Mouse (Mus musculus) limb, embryonic 11.5 days (tissue): ENCODE measurements around the gene Cebpa. TPM values are rescaled to one million over a fixed set of nuclear protein-coding genes. Genes with fewer than 3 reads are reported as not detected.

Experiments used
- ATAC-seq: fragments of 200-750 bp; cut with Nextera tagmentation; 2 replicates; pipeline ENCODE4 v1.8.0; 2017; ENCODE audit warnings: low read depth; ENCODE audit not compliant: insufficient number of reproducible peaks, low FRiP score, low TSS enrichment
- DNase-seq: peaks from one replicate; pipeline ENCODE4 v3.0.0-alpha.2; 2015; ENCODE audit warnings: low spot score
- H3K27ac ChIP-seq: fragments of 300-500 bp; sonication (generic); replicated peaks from 2 replicates; pipeline ENCODE4 v1.5.1; 2014; ENCODE audit warnings: low read depth, mild to moderate bottlenecking, low read length
- H3K27me3 ChIP-seq: fragments of 300-500 bp; sonication (generic); 2 replicates; pipeline ENCODE4 v1.6.1; 2014; ENCODE audit warnings: mild to moderate bottlenecking, low read length, mixed read lengths; ENCODE audit not compliant: control insufficient read depth, insufficient read depth
- H3K36me3 ChIP-seq: fragments of 300-500 bp; sonication (generic); 2 replicates; pipeline ENCODE4 v1.6.1; 2014; ENCODE audit warnings: mild to moderate bottlenecking, low read length, moderate library complexity, mixed read lengths; ENCODE audit not compliant: control insufficient read depth, insufficient read depth
- H3K4me1 ChIP-seq: fragments of 300-500 bp; sonication (generic); 2 replicates; pipeline ENCODE4 v1.6.1; 2014; ENCODE audit warnings: low read length, mixed read lengths; ENCODE audit not compliant: control insufficient read depth, insufficient read depth
- H3K4me2 ChIP-seq: fragments of 300-500 bp; sonication (generic); 2 replicates; pipeline ENCODE4 v1.6.1; 2014; ENCODE audit warnings: low read depth, mild to moderate bottlenecking, moderate library complexity; ENCODE audit not compliant: severe bottlenecking
- H3K4me3 ChIP-seq: fragments of 300-500 bp; sonication (generic); 2 replicates; pipeline ENCODE4 v1.5.1; 2014; ENCODE audit warnings: low read depth, low read length
- H3K9ac ChIP-seq: fragments of 300-500 bp; sonication (generic); 2 replicates; pipeline ENCODE4 v1.6.1; 2014; ENCODE audit warnings: mild to moderate bottlenecking, low read length
- H3K9me3 ChIP-seq: fragments of 300-500 bp; sonication (generic); 2 replicates; pipeline ENCODE4 v1.6.1; 2016; ENCODE audit warnings: low read length; ENCODE audit not compliant: control insufficient read depth
- WGBS: fragments of 180-500 bp; shearing (Covaris S2); extraction: QIAGEN DNeasy Blood & Tissue Kit; methylation state at CpG from one replicate; pipeline ENCODE4 v1.1.7; 2014; 5-methylcytosine and 5-hydroxymethylcytosine counted together
- polyA plus RNA-seq: library from polyadenylated mRNA; unstranded; fragments of >200 nt; fragmentation: Nextera tagmentation; extraction: Ambion mirVana; gene quantifications from 2 replicates; pipeline ENCODE4 v1.2.1, GENCODE M21; 2014

Gene Cebpa
- polyA plus RNA-seq, 1 experiment from 2014 or later: 0.67 TPM

DNA sequence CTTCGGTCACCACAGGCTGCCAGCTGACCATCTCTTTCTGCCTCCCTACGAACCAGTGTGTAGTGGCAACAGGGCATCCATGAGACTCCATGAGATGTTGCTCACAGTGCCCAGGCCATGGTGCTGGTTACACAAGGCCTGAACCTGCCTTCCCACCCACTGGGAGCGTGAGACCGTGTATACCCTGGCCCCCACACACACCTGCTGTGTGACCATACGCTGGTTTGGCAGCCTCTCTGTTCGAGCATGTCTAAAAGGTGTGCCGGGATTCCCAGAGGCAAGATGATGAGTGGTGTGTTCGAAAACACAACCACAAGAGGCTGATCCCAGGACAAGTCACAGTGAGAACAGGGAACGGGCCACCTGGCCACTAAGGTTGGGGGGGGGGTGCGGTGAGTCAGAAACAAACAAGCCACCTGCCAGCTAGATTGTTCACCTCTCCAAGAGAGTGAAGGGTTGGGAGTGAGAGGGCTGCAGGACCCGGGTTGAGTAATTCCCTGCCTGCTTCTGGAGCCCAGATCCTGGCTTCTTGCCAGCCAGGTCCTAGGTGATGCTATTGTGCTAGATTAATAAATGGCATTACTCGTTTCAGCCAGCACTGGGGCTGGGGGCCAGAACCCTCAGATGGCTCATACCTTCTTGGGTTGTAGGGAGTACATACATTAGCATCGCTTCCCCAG is 11.1 kb downstream of the Cebpa start:
- Histone ChIP-seq H3K27ac (no peak overlapping the region), H3K4me1 (no peaks in the 10 kb centered on the region), H3K4me3 (no peak overlapping the region), H3K36me3 (no peaks in the 10 kb centered on the region), H3K9ac (no peak overlapping the region), H3K27me3 (0 out of 2 replicates have a peak, but pooled peaks cover 4% of the 10 kb centered on the region), H3K4me2 (no peak overlapping the region), H3K9me3 (no peaks in the 10 kb centered on the region; the same call in 1 of the 2 replicates)
- WGBS: 86% methylated on average over 13 of the region's 13 CpGs
- DNase-seq (no peak), ATAC-seq (no peak)

DNA sequence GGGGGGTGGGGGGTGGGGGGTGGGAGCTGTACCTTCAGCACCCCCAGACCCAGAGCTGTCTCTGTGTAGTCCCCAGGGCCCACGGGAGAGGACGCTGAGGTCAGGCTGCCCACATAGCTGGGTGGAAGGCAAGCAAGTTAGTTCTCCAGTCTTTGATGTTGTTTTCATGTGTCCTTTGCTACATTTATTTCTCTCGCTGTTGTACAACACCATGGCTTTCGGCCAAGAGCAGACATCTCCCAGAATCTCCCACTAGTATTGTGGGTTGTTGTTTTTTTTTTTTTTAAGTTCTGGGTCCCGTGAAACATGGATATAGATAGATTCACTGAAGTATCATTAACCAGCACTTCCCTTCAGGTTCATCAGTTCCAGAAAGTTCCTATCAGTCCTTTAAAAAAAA is 11.8 kb downstream of the Cebpa start:
- Histone ChIP-seq H3K9ac (no peak overlapping the region), H3K36me3 (no peaks in the 10 kb centered on the region), H3K9me3 (no peaks in the 10 kb centered on the region; the same call in 1 of the 2 replicates), H3K4me1 (no peaks in the 10 kb centered on the region), H3K4me3 (no peak overlapping the region), H3K27ac (no peak overlapping the region), H3K27me3 (0 out of 2 replicates have a peak, but pooled peaks cover 4% of the 10 kb centered on the region), H3K4me2 (no peak overlapping the region)
- DNase-seq: no peak
- no peak for ATAC-seq
- WGBS: 88% methylated on average over 5 of the region's 5 CpGs

DNA sequence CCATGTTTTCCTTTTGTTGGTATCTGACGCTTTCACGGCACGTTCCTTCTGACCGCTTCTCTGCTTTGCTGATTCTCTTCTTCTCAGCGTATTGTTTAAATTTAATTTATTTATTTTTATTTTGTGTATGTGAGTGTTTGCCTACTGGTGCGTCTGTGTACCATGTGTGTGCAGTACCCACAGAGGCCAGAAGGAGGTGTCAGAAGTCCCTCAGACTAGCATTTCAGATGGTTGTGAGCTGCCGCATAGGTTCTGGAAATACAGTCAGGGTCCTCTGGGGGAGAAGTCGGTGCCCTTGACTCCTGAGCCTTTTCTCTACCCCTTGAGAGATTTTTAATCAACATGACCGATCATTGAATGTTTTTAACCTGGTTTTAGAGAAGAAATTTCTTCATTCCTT is 12.5 kb downstream of the Cebpa start:
- no peak for ATAC-seq
- Histone ChIP-seq H3K4me1 (no peaks in the 10 kb centered on the region), H3K9me3 (no peaks in the 10 kb centered on the region; the same call in 1 of the 2 replicates), H3K4me2 (no peak overlapping the region), H3K27ac (no peak overlapping the region), H3K4me3 (no peak overlapping the region), H3K36me3 (no peaks in the 10 kb centered on the region), H3K9ac (no peak overlapping the region), H3K27me3 (0 out of 2 replicates have a peak, but pooled peaks cover 4% of the 10 kb centered on the region)
- 94% methylated on average over 9 of the region's 9 CpGs for WGBS
- no peak for DNase-seq

DNA sequence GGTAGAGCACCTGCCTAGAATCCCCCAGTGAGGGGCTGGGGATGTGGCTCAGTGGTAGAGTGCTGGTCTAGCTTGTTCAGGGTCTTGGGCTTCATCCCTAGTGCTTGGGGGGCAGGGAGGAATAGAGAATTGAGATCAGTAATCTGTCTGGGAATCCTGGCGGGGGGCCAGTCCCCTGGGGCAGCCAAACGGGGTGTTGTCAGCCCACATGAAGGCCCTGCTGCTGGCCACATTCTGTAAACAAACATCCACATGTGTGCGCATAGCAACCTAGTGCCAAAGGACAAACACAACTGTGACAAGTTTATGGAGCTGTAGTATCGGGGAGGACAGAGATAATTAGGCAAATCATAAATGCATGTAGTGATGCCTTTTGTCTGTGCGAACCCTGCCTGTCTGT is 15.5 kb downstream of the Cebpa start:
- Histone ChIP-seq H3K4me2 (no peak overlapping the region), H3K27ac (no peak overlapping the region), H3K4me3 (no peak overlapping the region), H3K9me3 (no peaks in the 10 kb centered on the region; the same call in 1 of the 2 replicates), H3K36me3 (no peaks in the 10 kb centered on the region), H3K27me3 (0 out of 2 replicates have a peak, but pooled peaks cover 2% of the 10 kb centered on the region), H3K9ac (no peak overlapping the region), H3K4me1 (no peaks in the 10 kb centered on the region)
- 33% methylated on average over 5 of the region's 5 CpGs for WGBS
- no peak for ATAC-seq
- DNase-seq: no peak

DNA sequence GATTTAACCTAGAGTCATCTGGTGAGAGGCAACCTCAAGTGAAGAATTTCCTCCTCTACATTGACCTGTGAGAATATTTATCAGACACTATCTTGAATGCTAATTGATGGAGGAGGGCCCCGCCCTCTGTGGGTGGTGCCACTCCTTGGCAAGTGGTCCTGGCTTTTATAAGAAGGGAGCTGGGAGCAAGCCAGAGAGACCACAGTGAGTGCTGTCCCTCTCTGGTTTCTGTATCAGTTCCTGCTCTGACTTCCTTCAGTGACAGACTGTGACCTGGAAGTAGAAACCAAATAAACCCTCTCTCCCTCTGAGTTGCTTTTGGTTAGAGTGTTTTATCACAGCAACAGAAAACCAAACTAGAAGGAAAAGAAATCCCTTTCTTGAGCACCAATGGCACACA is 18.4 kb downstream of the Cebpa start:
- 82% methylated on average over 1 of the region's 1 CpGs for WGBS
- ATAC-seq (no peak), DNase-seq (no peak)
- H3K4me1 ChIP-seq: no peaks in the 10 kb centered on the region; the same call in 1 of the 2 replicates
- H3K9me3 ChIP-seq: no peaks in the 10 kb centered on the region
- H3K4me3 ChIP-seq: no peak overlapping the region
- H3K4me2 ChIP-seq: no peak overlapping the region
- no peak overlapping the region for H3K27ac ChIP-seq
- no peaks in the 10 kb centered on the region for H3K36me3 ChIP-seq
- H3K9ac ChIP-seq: no peak overlapping the region
- H3K27me3 ChIP-seq: 0 out of 2 replicates have a peak, but pooled peaks cover 2% of the 10 kb centered on the region

DNA sequence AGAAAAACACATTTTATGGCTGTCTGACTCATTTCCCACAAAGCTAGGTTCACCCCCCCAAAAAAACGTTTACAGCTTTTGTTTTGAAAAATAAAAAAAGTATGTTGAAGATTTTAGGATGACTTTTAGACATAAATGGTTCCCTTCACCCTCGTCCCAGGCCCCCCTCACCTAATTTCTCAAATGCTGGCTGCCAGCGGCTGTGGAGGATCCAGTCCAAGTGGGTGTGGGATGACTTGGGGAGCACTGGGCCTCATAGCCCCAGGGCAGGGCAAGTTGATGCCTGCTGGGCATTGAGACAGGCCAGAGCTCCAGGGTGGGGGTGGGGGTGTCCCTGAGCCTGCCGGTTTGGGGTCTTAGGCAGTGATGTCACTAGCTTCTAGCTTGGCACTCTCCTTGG is 19.4 kb downstream of the Cebpa start:
- H3K36me3 ChIP-seq: no peaks in the 10 kb centered on the region
- no peak for ATAC-seq
- DNase-seq: no peak
- 0 out of 2 replicates have a peak, but pooled peaks cover 2% of the 10 kb centered on the region for H3K27me3 ChIP-seq
- no peaks in the 10 kb centered on the region for H3K9me3 ChIP-seq
- no peak overlapping the region for H3K9ac ChIP-seq
- no peak overlapping the region for H3K27ac ChIP-seq
- no peak overlapping the region for H3K4me3 ChIP-seq
- WGBS: 63% methylated on average over 4 of the region's 4 CpGs
- no peaks in the 10 kb centered on the region; the same call in 1 of the 2 replicates for H3K4me1 ChIP-seq
- H3K4me2 ChIP-seq: no peak overlapping the region

DNA sequence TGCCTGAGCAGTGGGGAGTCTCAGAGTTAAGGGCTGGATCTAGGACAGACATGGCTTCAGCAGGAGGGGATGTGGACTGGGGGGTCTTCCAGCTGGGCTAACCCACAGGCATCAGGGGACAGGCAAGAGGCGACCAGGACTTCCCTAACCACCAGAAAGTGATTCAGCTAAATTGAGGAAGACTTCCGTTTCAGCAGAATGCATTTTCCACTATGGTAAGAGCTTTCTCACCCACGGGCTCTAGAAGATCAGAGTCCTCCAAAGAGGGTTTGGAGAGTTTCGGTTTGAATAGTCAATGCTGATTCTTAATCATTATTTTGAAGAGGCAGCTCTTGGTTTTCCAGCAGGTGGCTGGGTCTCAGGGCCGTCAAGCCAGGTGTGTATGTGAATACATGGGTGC is 20.8 kb downstream of the Cebpa start:
- Histone ChIP-seq H3K36me3 (no peaks in the 10 kb centered on the region), H3K4me3 (no peak overlapping the region), H3K27ac (no peak overlapping the region), H3K9me3 (no peaks in the 10 kb centered on the region), H3K9ac (no peak overlapping the region), H3K4me2 (no peak overlapping the region), H3K4me1 (no peaks in the 10 kb centered on the region; the same call in 1 of the 2 replicates), H3K27me3 (no peaks in the 10 kb centered on the region)
- WGBS: 80% methylated on average over 5 of the region's 5 CpGs
- DNase-seq (no peak), ATAC-seq (no peak)

DNA sequence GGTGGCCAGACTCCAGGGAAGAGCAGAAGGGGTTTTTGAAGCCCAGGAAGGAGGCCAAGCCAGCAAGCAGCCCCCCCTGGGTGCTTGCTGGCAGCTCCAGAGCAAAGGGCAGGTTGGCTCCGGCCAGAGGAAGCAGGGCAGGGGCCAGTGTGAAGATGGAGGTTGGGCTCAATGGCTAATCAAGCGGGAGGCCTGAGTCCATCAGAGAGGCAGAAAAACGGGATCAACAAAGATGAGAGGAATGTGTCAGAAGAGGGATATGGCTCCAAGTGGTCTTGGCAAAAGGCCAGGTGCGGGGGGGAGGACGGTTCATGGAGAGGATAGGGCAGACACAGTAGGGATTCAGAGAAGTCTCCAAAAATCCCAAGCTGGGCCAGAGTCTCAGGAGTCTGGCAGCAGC is 22.4 kb downstream of the Cebpa start:
- no peaks in the 10 kb centered on the region for H3K9me3 ChIP-seq
- H3K4me2 ChIP-seq: no peak overlapping the region
- DNase-seq (no peak), ATAC-seq (no peak)
- H3K36me3 ChIP-seq: no peaks in the 10 kb centered on the region
- H3K4me1 ChIP-seq: no peaks in the 10 kb centered on the region; the same call in 1 of the 2 replicates
- H3K27ac ChIP-seq: no peak overlapping the region
- no peak overlapping the region for H3K4me3 ChIP-seq
- WGBS: 73% methylated on average over 5 of the region's 5 CpGs
- H3K9ac ChIP-seq: no peak overlapping the region
- H3K27me3 ChIP-seq: no peaks in the 10 kb centered on the region
